Mouse (Mus musculus) heart, embryonic 16.5 days (tissue): ENCODE results near the gene Nek8. TPM values are rescaled to one million over a fixed set of nuclear protein-coding genes. Genes with fewer than 3 reads are reported as not detected.

Source experiments
- ATAC-seq: fragments of 200-750 bp; cut with Nextera tagmentation; replicated peaks from 2 replicates; pipeline ENCODE4 v1.8.0; 2017; ENCODE audit warnings: moderate number of reproducible peaks; ENCODE audit not compliant: insufficient read depth, low FRiP score; ENCODE audit errors: extremely low read depth
- H3K27ac ChIP-seq: fragments of 300-500 bp; sonication (generic); 2 replicates; pipeline ENCODE4 v1.5.1; 2014; ENCODE audit warnings: mild to moderate bottlenecking, low read length, control low read depth, moderate library complexity
- H3K27me3 ChIP-seq: fragments of 300-500 bp; sonication (generic); 2 replicates; pipeline ENCODE4 v1.6.1; 2014; ENCODE audit warnings: low read length, mixed read lengths; ENCODE audit not compliant: control insufficient read depth, insufficient read depth
- H3K36me3 ChIP-seq: fragments of 300-500 bp; sonication (generic); 2 replicates; pipeline ENCODE4 v1.6.1; 2014; ENCODE audit not compliant: control insufficient read depth, insufficient read depth
- H3K4me1 ChIP-seq: fragments of 300-500 bp; sonication (generic); 2 replicates; pipeline ENCODE4 v1.6.1; 2014; ENCODE audit warnings: low read length, mixed read lengths; ENCODE audit not compliant: control insufficient read depth, insufficient read depth
- H3K4me2 ChIP-seq: fragments of 300-500 bp; sonication (generic); 2 replicates; pipeline ENCODE4 v1.6.1; 2014; ENCODE audit warnings: low read depth, mild to moderate bottlenecking, control low read depth, low read length
- H3K4me3 ChIP-seq: fragments of 300-500 bp; sonication (generic); 2 replicates; pipeline ENCODE4 v1.5.1; 2014; ENCODE audit warnings: mild to moderate bottlenecking, control low read depth, low read length
- H3K9ac ChIP-seq: fragments of 300-500 bp; sonication (generic); 2 replicates; pipeline ENCODE4 v1.6.1; 2014; ENCODE audit warnings: low read length, control low read depth
- H3K9me3 ChIP-seq: fragments of 300-500 bp; sonication (generic); replicated peaks from 2 replicates; pipeline ENCODE4 v1.6.1; 2016; ENCODE audit warnings: low read length; ENCODE audit not compliant: control insufficient read depth
- WGBS: fragments of 180-500 bp; shearing (Covaris S2); extraction: QIAGEN DNeasy Blood & Tissue Kit; methylation state at CpG from one replicate; pipeline ENCODE4 v1.1.7; 2014; 5-methylcytosine and 5-hydroxymethylcytosine counted together
- polyA plus RNA-seq: library from polyadenylated mRNA; unstranded; fragments of >200 nt; fragmentation: Nextera tagmentation; extraction: Ambion mirVana; gene quantifications from 2 replicates; pipeline ENCODE4 v1.2.1, GENCODE M21; 2015

Nek8 gene
- polyA plus RNA-seq, 1 experiment from 2014 or later = 17.7 TPM

GRCm38 (mm10) chr11:78178859-78179437, 2.5 kb upstream of the Nek8 start:
- 1% methylated on average over 29 of the region's 29 CpGs for WGBS
- Histone ChIP-seq H3K4me3 (peak overlapping the region; percentile 81), H3K9me3 (no peaks in the 10 kb centered on the region), H3K4me1 (peaks cover 34% of the 10 kb centered on the region), H3K4me2 (peak overlapping the region; percentile 95), H3K27ac (peak overlapping the region; percentile 94), H3K27me3 (no peaks in the 10 kb centered on the region), H3K36me3 (peaks cover 23% of the 10 kb centered on the region), H3K9ac (peak overlapping the region; percentile 86)
- ATAC-seq = peak; percentile 3

- ATAC-seq = peak; percentile 86
- H3K27ac ChIP-seq = peak overlapping the region; percentile 94
- under 1% methylated on average over 76 of the region's 84 CpGs for WGBS
- peak overlapping the region; percentile 86 for H3K9ac ChIP-seq
- peaks cover 23% of the 10 kb centered on the region for H3K36me3 ChIP-seq
- H3K27me3 ChIP-seq = no peaks in the 10 kb centered on the region
- H3K9me3 ChIP-seq = no peaks in the 10 kb centered on the region
- peak overlapping the region; percentile 81 for H3K4me3 ChIP-seq
- H3K4me2 ChIP-seq = peak overlapping the region; percentile 95
- H3K4me1 ChIP-seq = peaks cover 32% of the 10 kb centered on the region
Measured at GRCm38 (mm10) chr11:78177903-78178858, 1.7 kb upstream of the Nek8 start.

- H3K27ac ChIP-seq = peak overlapping the region; percentile 94
- H3K9ac ChIP-seq = peak overlapping the region; percentile 77
- peaks cover 23% of the 10 kb centered on the region for H3K36me3 ChIP-seq
- H3K27me3 ChIP-seq = no peaks in the 10 kb centered on the region
- H3K4me3 ChIP-seq = peak overlapping the region; percentile 81
- WGBS = 2% methylated on average over 10 of the region's 10 CpGs
- peak overlapping the region; percentile 95 for H3K4me2 ChIP-seq
- H3K4me1 ChIP-seq = peaks cover 32% of the 10 kb centered on the region
- no peaks in the 10 kb centered on the region for H3K9me3 ChIP-seq
- no peak for ATAC-seq
Measured at GRCm38 (mm10) chr11:78177437-78177836, 962 bp upstream of the Nek8 start.

GRCm38 (mm10) chr11:78176905-78177331, 443 bp upstream of the Nek8 start:
- Histone ChIP-seq H3K4me2 (peak overlapping the region; percentile 95), H3K4me3 (peak overlapping the region; percentile 81), H3K9me3 (no peaks in the 10 kb centered on the region), H3K36me3 (peaks cover 22% of the 10 kb centered on the region), H3K27ac (peak overlapping the region; percentile 94), H3K27me3 (no peaks in the 10 kb centered on the region), H3K4me1 (peaks cover 28% of the 10 kb centered on the region), H3K9ac (peak overlapping the region; percentile 77)
- WGBS = under 1% methylated on average over 23 of the region's 23 CpGs
- no peak for ATAC-seq

- H3K4me2 ChIP-seq = peak overlapping the region; percentile 64
- H3K9me3 ChIP-seq = no peaks in the 10 kb centered on the region
- peaks cover 23% of the 10 kb centered on the region for H3K4me1 ChIP-seq
- ATAC-seq = no peak
- WGBS = under 1% methylated on average over 9 of the region's 10 CpGs
- peak overlapping the region; percentile 60 for H3K9ac ChIP-seq
- peaks cover 16% of the 10 kb centered on the region for H3K36me3 ChIP-seq
- H3K27me3 ChIP-seq = no peaks in the 10 kb centered on the region
- H3K4me3 ChIP-seq = peak overlapping the region; percentile 81
- peak overlapping the region; percentile 94 for H3K27ac ChIP-seq
Measured at GRCm38 (mm10) chr11:78175771-78176401, 589 bp downstream of the Nek8 start.

GRCm38 (mm10) chr11:78174506-78174905, 2.0 kb downstream of the Nek8 start:
- 86% methylated on average over 3 of the region's 3 CpGs for WGBS
- H3K27ac ChIP-seq = no peak overlapping the region

GRCm38 (mm10) chr11:78172748-78173383, 3.6 kb downstream of the Nek8 start:
- Histone ChIP-seq H3K36me3 (peaks cover 5% of the 10 kb centered on the region; the same call in 1 of the 2 replicates), H3K4me3 (no peak overlapping the region), H3K27ac (no peak overlapping the region), H3K9ac (no peak overlapping the region), H3K27me3 (no peaks in the 10 kb centered on the region), H3K4me2 (no peak overlapping the region), H3K4me1 (peaks cover 9% of the 10 kb centered on the region), H3K9me3 (no peaks in the 10 kb centered on the region)
- 76% methylated on average over 19 of the region's 19 CpGs for WGBS
- ATAC-seq = no peak

More at GRCm38 (mm10) chr11:78174506-78174905, 2.0 kb downstream of the Nek8 start:
- peaks cover 6% of the 10 kb centered on the region; the same call in 1 of the 2 replicates for H3K36me3 ChIP-seq
- no peaks in the 10 kb centered on the region for H3K27me3 ChIP-seq
- no peak overlapping the region for H3K4me3 ChIP-seq
- H3K9ac ChIP-seq = no peak overlapping the region
- no peak overlapping the region for H3K4me2 ChIP-seq
- H3K9me3 ChIP-seq = no peaks in the 10 kb centered on the region
- ATAC-seq = no peak
- peaks cover 17% of the 10 kb centered on the region for H3K4me1 ChIP-seq

GRCm38 (mm10) chr11:78172034-78172747, 4.3 kb downstream of the Nek8 start:
- WGBS = 77% methylated on average over 16 of the region's 16 CpGs
- Histone ChIP-seq H3K36me3 (peaks cover 5% of the 10 kb centered on the region; the same call in 1 of the 2 replicates), H3K9ac (no peak overlapping the region), H3K4me3 (no peak overlapping the region), H3K27me3 (no peaks in the 10 kb centered on the region), H3K9me3 (no peaks in the 10 kb centered on the region), H3K4me2 (no peak overlapping the region), H3K27ac (no peak overlapping the region), H3K4me1 (peaks cover 4% of the 10 kb centered on the region)
- ATAC-seq = no peak
